Comparison of ENCODE assay signal across 11 mouse cellular contexts in the genomic region with DNA sequence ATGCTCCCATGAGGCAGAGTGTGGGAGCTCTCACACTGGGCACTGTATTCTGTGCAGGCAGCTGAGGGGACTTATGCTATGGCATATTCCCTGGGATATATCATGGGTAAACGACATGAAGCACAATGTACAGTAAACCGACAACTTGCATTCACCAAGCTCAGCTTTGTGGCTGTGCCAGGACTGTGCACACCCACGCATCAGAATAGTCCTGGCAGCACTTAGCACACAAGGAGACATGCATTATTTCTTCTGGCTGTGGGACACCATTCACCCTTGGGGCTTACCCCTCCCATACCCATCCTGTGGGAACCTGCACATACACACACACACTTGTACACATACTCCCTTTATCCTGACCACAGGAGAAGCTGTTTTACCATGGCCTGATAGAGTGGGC. TPM values are rescaled to one million over a fixed set of nuclear protein-coding genes. Genes with fewer than 3 reads are reported as not detected.
DNase-seq lines count a peak whose midpoint lies in the region; ATAC-seq and TF ChIP-seq lines count a peak whose summit lies in the region.
"Had no signal": no experiment of that assay in that cellular context is flagged by ENCODE, and none has a peak within 500 bp of the region (broad histone marks: within the 10 kb centered on the region; RNA-seq: fewer than 3 reads in every experiment).

No protein-coding gene starts in this region.

- no peak for TF ChIP-seq CTCF in cortical plate, adult 2 months (IDR thresholded peaks at IDR 0.05; ENCODE audit: extremely low read depth, insufficient read depth, low read length)

- H3K9me3 ChIP-seq in kidney, embryonic 15.5 days (replicated peaks) = no peaks in the 10 kb centered on the region
- H3K9me3 ChIP-seq in forebrain, embryonic 12.5 days = no peaks in the 10 kb centered on the region
- H3K9me3 ChIP-seq in midbrain, embryonic 13.5 days = no peaks in the 10 kb centered on the region

- 83% methylated on average over 3 of the region's 3 CpGs for WGBS in kidney, embryonic 15.5 days
- 93% methylated on average over 3 of the region's 3 CpGs for WGBS in forebrain, embryonic 12.5 days
- 85% methylated on average over 3 of the region's 3 CpGs for WGBS in midbrain, embryonic 13.5 days

- H3K27ac ChIP-seq in kidney, embryonic 15.5 days = no peak overlapping the region
- no peak overlapping the region for H3K27ac ChIP-seq in cortical plate, adult 2 months (ENCODE audit: insufficient read depth, low read length)
- no peak overlapping the region for H3K27ac ChIP-seq in forebrain, embryonic 12.5 days
- H3K27ac ChIP-seq in midbrain, embryonic 13.5 days = no peak overlapping the region

- H3K36me3 ChIP-seq in kidney, embryonic 15.5 days = peaks cover 42% of the 10 kb centered on the region
- peaks cover 14% of the 10 kb centered on the region for H3K36me3 ChIP-seq in forebrain, embryonic 12.5 days (replicated peaks)
- H3K36me3 ChIP-seq in midbrain, embryonic 13.5 days = peaks cover 7% of the 10 kb centered on the region; the same call in 1 of the 2 replicates

- TF ChIP-seq POLR2A in cortical plate, adult 2 months (IDR thresholded peaks at IDR 0.05; ENCODE audit: extremely low read depth, insufficient read depth, low read length) = no peak

- no peak for DNase-seq in kidney, adult 8-10 months
- no peak for DNase-seq in embryo, embryonic 10.5 days (ENCODE audit: low spot score)
- no peak for DNase-seq in urinary bladder, adult 2 months (ENCODE audit: low spot score)
- no peak for DNase-seq in B cell, adult 2 months
- DNase-seq: lung, adult 18-20 months; thymus, postnatal 25 days had no signal

- H3K4me2 ChIP-seq in kidney, embryonic 15.5 days = 0 out of 2 replicates have a peak overlapping the region, but pooled peaks have one; percentile 86
- peak overlapping the region; percentile 80 for H3K4me2 ChIP-seq in forebrain, embryonic 12.5 days
- H3K4me2 ChIP-seq in midbrain, embryonic 13.5 days (replicated peaks) = peak overlapping the region; percentile 81

- no peak for ATAC-seq in kidney, embryonic 15.5 days (replicated peaks; ENCODE audit: low FRiP score)
- ATAC-seq in forebrain, embryonic 12.5 days (ENCODE audit: low FRiP score) = no peak
- no peak for ATAC-seq in midbrain, embryonic 13.5 days

- H3K9ac ChIP-seq in kidney, embryonic 15.5 days = no peak overlapping the region
- peak overlapping the region; percentile 86; the same call in 1 of the 2 replicates for H3K9ac ChIP-seq in forebrain, embryonic 12.5 days
- peak overlapping the region; percentile 95 for H3K9ac ChIP-seq in midbrain, embryonic 13.5 days (replicated peaks)

- no peaks in the 10 kb centered on the region for H3K27me3 ChIP-seq in kidney, embryonic 15.5 days
- H3K27me3 ChIP-seq in forebrain, embryonic 12.5 days = no peaks in the 10 kb centered on the region
- H3K27me3 ChIP-seq in midbrain, embryonic 13.5 days = no peaks in the 10 kb centered on the region

- no peak overlapping the region for H3K4me3 ChIP-seq in kidney, embryonic 15.5 days (replicated peaks)
- peak overlapping the region; percentile 86 for H3K4me3 ChIP-seq in cortical plate, adult 2 months (ENCODE audit: insufficient read depth, low read length)
- no peak overlapping the region; the same call in 1 of the 2 replicates for H3K4me3 ChIP-seq in forebrain, embryonic 12.5 days (replicated peaks)
- peak overlapping the region; percentile 77 for H3K4me3 ChIP-seq in midbrain, embryonic 13.5 days (replicated peaks)
- H3K4me3 ChIP-seq: erythroblast, embryonic 14.5 days had no signal

- H3K4me1 ChIP-seq in kidney, embryonic 15.5 days = peaks cover 86% of the 10 kb centered on the region
- H3K4me1 ChIP-seq in cortical plate, adult 2 months (ENCODE audit: control insufficient read depth, insufficient read depth, low read length) = peaks cover 11% of the 10 kb centered on the region
- peaks cover 92% of the 10 kb centered on the region for H3K4me1 ChIP-seq in forebrain, embryonic 12.5 days
- H3K4me1 ChIP-seq in midbrain, embryonic 13.5 days (replicated peaks) = peaks cover 91% of the 10 kb centered on the region

RNA-seq across cellular contexts. Expression of a gene that starts 20.3 kb away (rescaled TPM):
- polyA plus RNA-seq in kidney, embryonic 15.5 days (2015; fragmentation: Nextera tagmentation; extraction: Ambion mirVana) = 51.0 and 51.4 TPM in 2 replicates
- 16.6 TPM in 2 replicates for polyA plus RNA-seq in cortical plate, adult 2 months (2012; rRNA removed)
- polyA plus RNA-seq in forebrain, embryonic 12.5 days (2016; fragmentation: Nextera tagmentation; extraction: Ambion mirVana) = 62.7 and 74.3 TPM in 2 replicates
- 68.1 and 72.4 TPM in 2 replicates for polyA plus RNA-seq in midbrain, embryonic 13.5 days (2015; fragmentation: Nextera tagmentation; extraction: Ambion mirVana)
- polyA plus RNA-seq in urinary bladder, adult 2 months (2012; rRNA removed) = 9.4 and 14.4 TPM in 2 replicates

Comparison
In these comparisons a context has a peak if more than half of its experiments do, and no peak if none do; other contexts are left out.
1. H3K4me3 ChIP-seq: peak in cortical plate, adult 2 months (single experiment) and midbrain, embryonic 13.5 days (single experiment); none in kidney, embryonic 15.5 days (single experiment) and forebrain, embryonic 12.5 days (single experiment).
2. Peak in every context shown above with its lines, with median percentiles within 50 percentile points of each other: H3K4me2 ChIP-seq.